Mouse (Mus musculus) ES-E14 (cell line): ENCODE data around the gene Rbfox1. TPM values are rescaled to one million over a fixed set of nuclear protein-coding genes. Genes with fewer than 3 reads are reported as not detected.

ENCODE experiments used
- DNase-seq: peaks from one replicate; pipeline ENCODE4 v3.0.0-alpha.2; 2013; ENCODE audit warnings: low read depth, low spot score
- H3K27ac ChIP-seq: 2 replicates; pipeline ENCODE4 v1.5.1; 2012; ENCODE audit warnings: low read depth, mild to moderate bottlenecking, low read length, moderate library complexity, mixed read lengths; ENCODE audit not compliant: poor library complexity, insufficient read depth, severe bottlenecking
- H3K36me3 ChIP-seq: 2 replicates; pipeline ENCODE4 v1.6.1; 2012; ENCODE audit warnings: mild to moderate bottlenecking, low read length, moderate library complexity, mixed read lengths; ENCODE audit not compliant: control insufficient read depth, poor library complexity, insufficient read depth, severe bottlenecking
- H3K4me1 ChIP-seq, 2 experiments: fragments of 150-350 bp in 1 of 2; sonication (generic) in 1 of 2; 2 replicates each; pipeline ENCODE4 v1.6.1; 2012; ENCODE audit warnings: low read length in 2 of 2, mild to moderate bottlenecking in 1 of 2, mixed read lengths in 1 of 2; ENCODE audit not compliant: control insufficient read depth in 2 of 2, insufficient read depth in 2 of 2, poor library complexity in 1 of 2
- H3K4me3 ChIP-seq, 2 experiments: fragments of 150-350 bp in 1 of 2; sonication (generic) in 1 of 2; 2 replicates each; pipeline ENCODE4 v1.5.1; 2012; ENCODE audit warnings: low read length in 2 of 2, low read depth in 1 of 2, mild to moderate bottlenecking in 1 of 2, mixed read lengths in 1 of 2; ENCODE audit not compliant: insufficient read depth in 1 of 2, poor library complexity in 1 of 2, severe bottlenecking in 1 of 2
- H3K9ac ChIP-seq: 2 replicates; pipeline ENCODE4 v1.6.1; 2012; ENCODE audit warnings: low read depth, mild to moderate bottlenecking, low read length, mixed read lengths; ENCODE audit not compliant: poor library complexity, insufficient read depth, severe bottlenecking
- H3K9me3 ChIP-seq: fragments of 150-350 bp; sonication (generic); 2 replicates; pipeline ENCODE4 v1.6.1; 2012; ENCODE audit warnings: low read depth, mild to moderate bottlenecking, low read length; ENCODE audit not compliant: control insufficient read depth, insufficient read depth
- CHD2 ChIP-seq: IDR thresholded peaks from 2 replicates; pipeline ENCODE4 v1.6.1; 2014; ENCODE audit warnings: mild to moderate bottlenecking, low read depth, low read length, inconsistent platforms
- HCFC1 ChIP-seq: IDR thresholded peaks from 2 replicates; pipeline ENCODE4 v1.6.1; 2012; ENCODE audit warnings: low read length, inconsistent platforms, borderline replicate concordance; ENCODE audit not compliant: insufficient read depth
- MAFK ChIP-seq: IDR thresholded peaks from 2 replicates; pipeline ENCODE4 v1.6.1; 2014; ENCODE audit warnings: mild to moderate bottlenecking, low read depth, low read length, inconsistent platforms; ENCODE audit not compliant: insufficient read depth
- ZC3H11A ChIP-seq: IDR thresholded peaks from 2 replicates; pipeline ENCODE4 v1.6.1; 2012; ENCODE audit warnings: low read depth, mild to moderate bottlenecking, inconsistent platforms, low read length, borderline replicate concordance
- ZNF384 ChIP-seq: IDR thresholded peaks from 2 replicates; pipeline ENCODE4 v1.6.1; 2012; ENCODE audit warnings: low read depth, low read length, inconsistent platforms
- in situ Hi-C, 2 experiments: fragments of 600-800 bp; cut with MboI; formaldehyde crosslinking; loops; one replicate each; pipeline ENCODE4 v1.15.1; 2025; ENCODE audit warnings: low sequenced_read_pairs in 2 of 2, inconsistent platforms in 1 of 2; ENCODE audit not compliant: unreplicated experiment in 2 of 2
- total RNA-seq: library from RNA; depleted of rRNA; stranded (reverse); fragments of 300-350 nt; gene quantifications from 2 replicates; pipeline ENCODE4 v1.2.3, GENCODE M21; 2012

Rbfox1 gene
- total RNA-seq, 1 experiment = 0.18 TPM

GRCm38 (mm10) chr16:6997834-6998233 lies 1112.7 kb downstream of the Rbfox1 start:
- Histone ChIP-seq H3K27ac (no peak overlapping the region), H3K9ac (no peak overlapping the region), H3K4me3 (no peak overlapping the region), H3K36me3 (no peaks in the 10 kb centered on the region), H3K9me3 (no peaks in the 10 kb centered on the region), H3K4me1 (no peaks in the 10 kb centered on the region)
- DNase-seq = no peak
- TF ChIP-seq HCFC1 = no peak
- TF ChIP-seq ZC3H11A = no peak
- TF ChIP-seq MAFK = no peak
- no peak for TF ChIP-seq ZNF384
- no peak for TF ChIP-seq CHD2
- in situ Hi-C loops = no loop called here

DNA sequence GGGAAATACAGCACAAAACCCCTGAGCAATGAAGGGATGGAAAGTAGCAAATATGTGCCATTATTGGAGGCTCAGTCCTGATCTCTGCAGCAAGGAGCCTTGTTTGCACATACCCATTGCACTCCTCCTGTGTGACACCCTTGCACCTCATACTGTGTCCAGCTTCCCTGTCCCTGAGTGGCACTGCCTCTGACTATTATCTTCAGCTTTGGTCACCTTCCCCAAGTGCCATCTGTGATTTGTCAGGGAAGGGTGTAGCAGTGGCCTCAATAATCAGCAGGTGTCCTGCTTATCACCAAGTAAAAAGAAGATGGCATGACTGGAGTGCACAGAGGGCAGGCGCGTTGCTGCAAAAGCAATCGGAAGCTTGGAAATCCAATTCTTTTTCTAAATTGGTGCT lies 1119.4 kb downstream of the Rbfox1 start:
- H3K4me1 ChIP-seq = no peaks in the 10 kb centered on the region

DNA sequence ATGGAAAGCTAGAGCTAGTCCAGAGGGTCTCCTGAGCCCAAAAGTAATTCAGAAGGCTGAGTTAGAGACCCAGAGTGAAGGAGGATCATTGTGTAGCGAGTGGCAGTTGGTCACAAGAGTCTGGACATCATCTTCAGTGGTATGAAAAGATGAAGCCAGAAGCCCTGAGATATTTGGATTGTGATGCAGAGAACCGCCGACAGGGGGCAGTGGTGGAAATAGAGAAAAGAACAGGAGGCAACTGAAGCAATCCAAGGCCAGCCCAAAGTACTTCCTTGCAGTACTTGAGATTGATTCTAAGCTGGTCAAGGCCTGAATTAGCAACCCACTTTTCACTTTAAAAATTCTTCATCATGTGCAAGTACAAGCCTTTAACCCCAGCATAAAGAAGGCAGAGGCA lies 1120.3 kb downstream of the Rbfox1 start:
- Histone ChIP-seq H3K9ac (no peak overlapping the region), H3K27ac (no peak overlapping the region), H3K4me1 (no peaks in the 10 kb centered on the region), H3K9me3 (no peaks in the 10 kb centered on the region), H3K4me3 (no peak overlapping the region), H3K36me3 (no peaks in the 10 kb centered on the region)
- peak; percentile 51 for DNase-seq
- in situ Hi-C loops = no loop called here
- TF ChIP-seq CHD2 (no peak), ZC3H11A (peak; percentile 37; the same call in 1 of the 2 replicates)

More for the DNA sequence above, 1119.4 kb downstream of the Rbfox1 start:
- H3K9me3 ChIP-seq = no peaks in the 10 kb centered on the region
- DNase-seq = no peak
- no peak overlapping the region for H3K4me3 ChIP-seq
- no peak overlapping the region for H3K27ac ChIP-seq
- TF ChIP-seq ZNF384 = no peak
- TF ChIP-seq CHD2 = no peak
- TF ChIP-seq HCFC1 = no peak
- TF ChIP-seq MAFK = no peak
- TF ChIP-seq ZC3H11A = no peak
- H3K36me3 ChIP-seq = no peaks in the 10 kb centered on the region
- H3K9ac ChIP-seq = no peak overlapping the region
- in situ Hi-C loops = no loop called here

GRCm38 (mm10) chr16:7017310-7017709 lies 1132.2 kb downstream of the Rbfox1 start:
- TF ChIP-seq MAFK (no peak), CHD2 (no peak), HCFC1 (no peak), ZNF384 (no peak), ZC3H11A (no peak)
- H3K9ac ChIP-seq = no peak overlapping the region
- no peak for DNase-seq
- H3K4me3 ChIP-seq = no peak overlapping the region
- no peak overlapping the region for H3K27ac ChIP-seq
- in situ Hi-C loops = no loop called here
- no peaks in the 10 kb centered on the region for H3K36me3 ChIP-seq
- H3K4me1 ChIP-seq = no peaks in the 10 kb centered on the region
- no peaks in the 10 kb centered on the region for H3K9me3 ChIP-seq

- no peak overlapping the region for H3K9ac ChIP-seq
- DNase-seq = no peak
- in situ Hi-C loops = no loop called here
These were observed 1149.1 kb downstream of the Rbfox1 start for GRCm38 (mm10) chr16:7034231-7034630.

More at GRCm38 (mm10) chr16:7034231-7034630, 1149.1 kb downstream of the Rbfox1 start:
- Histone ChIP-seq H3K36me3 (no peaks in the 10 kb centered on the region), H3K4me1 (no peaks in the 10 kb centered on the region), H3K9me3 (no peaks in the 10 kb centered on the region), H3K4me3 (no peak overlapping the region), H3K27ac (no peak overlapping the region)
- TF ChIP-seq MAFK (no peak), CHD2 (no peak), HCFC1 (no peak), ZNF384 (no peak), ZC3H11A (no peak)
